Mouse (Mus musculus) layer of hippocampus, adult 18-20 months (tissue): ENCODE data around the gene Foxn3. TPM values are rescaled to one million over a fixed set of nuclear protein-coding genes. Genes with fewer than 3 reads are reported as not detected.
A peak's percentile ranks its signal among the peaks of the same experiment; 100 is the strongest.

Experiments used
- DNase-seq, 2 experiments: peaks; one replicate each; pipeline ENCODE4 v3.0.0; 2022; ENCODE audit warnings: low spot score in 2 of 2
- total RNA-seq, 2 experiments: library from RNA; stranded (reverse); gene quantifications; 2 replicates each; pipeline ENCODE4 v1.2.3; 2021

Foxn3 gene
- total RNA-seq, 2 experiments from 2014 or later = 51.4 to 54.4 TPM

DNA sequence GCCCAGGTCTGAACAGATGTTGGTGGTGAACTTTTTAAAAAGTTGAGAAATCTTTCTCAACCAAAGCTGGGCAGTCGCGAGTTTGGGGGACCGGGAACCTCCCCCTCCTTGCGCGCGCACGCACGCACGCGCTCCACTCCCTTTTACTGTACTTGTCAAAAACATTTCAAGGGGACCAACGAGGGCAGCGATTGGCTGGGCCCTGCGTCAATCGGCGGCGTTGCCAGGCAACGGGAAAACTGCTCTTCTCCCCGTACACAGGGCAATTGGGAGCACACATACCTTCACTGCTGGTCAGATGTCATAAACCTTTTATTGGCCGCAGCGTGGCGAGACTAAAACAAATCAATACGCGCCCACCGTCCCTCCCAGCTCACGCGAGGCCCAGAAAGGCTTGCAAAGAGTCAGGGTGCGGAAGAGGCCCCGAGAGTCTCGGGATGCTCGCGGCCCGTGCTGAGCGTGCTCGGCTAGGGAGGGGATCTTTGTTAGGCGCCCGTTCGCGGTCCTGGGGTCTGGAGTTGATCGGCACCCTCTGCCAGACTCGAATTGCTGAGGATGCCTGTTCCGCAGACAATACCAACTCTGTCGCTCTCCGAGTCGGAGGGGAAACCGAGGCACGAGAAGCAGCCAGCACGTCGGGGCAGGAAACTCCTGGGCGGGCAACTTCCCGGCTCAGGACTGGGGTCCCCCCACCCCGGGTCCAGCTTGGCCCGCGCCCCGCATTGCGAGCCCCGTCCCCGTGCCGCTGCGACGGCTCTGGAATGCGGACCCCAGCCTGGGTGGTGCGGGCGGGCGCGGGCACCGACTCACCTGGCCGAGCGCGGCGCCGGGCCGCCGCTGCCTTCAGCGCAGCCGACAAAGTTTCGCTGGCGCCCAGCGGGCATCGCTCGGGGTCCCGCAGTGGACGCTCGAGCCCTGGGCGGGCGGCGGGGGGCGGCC, 171.2 kb downstream of the Foxn3 start:
- DNase-seq = peak; percentile 98 to 100

DNA sequence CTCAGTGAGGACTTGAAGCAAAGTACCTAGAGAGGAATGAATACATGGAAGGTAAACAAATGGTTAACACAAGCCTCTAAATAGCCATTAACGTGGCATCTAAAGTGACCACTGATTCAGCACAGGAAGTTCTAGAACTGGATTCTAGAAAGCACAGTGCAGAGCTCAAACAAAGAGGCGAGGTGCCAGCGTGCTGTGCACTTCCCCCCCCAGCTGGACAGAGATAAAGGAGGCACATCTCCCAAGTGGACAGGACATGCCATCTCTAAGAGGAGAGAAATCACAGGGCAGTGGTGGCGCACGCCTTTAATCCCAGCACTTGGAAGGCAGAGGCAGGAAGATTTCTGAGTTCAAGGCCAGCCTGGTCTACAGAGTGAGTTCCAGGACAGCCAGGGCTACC, 173.0 kb downstream of the Foxn3 start:
- DNase-seq = no peak

DNA sequence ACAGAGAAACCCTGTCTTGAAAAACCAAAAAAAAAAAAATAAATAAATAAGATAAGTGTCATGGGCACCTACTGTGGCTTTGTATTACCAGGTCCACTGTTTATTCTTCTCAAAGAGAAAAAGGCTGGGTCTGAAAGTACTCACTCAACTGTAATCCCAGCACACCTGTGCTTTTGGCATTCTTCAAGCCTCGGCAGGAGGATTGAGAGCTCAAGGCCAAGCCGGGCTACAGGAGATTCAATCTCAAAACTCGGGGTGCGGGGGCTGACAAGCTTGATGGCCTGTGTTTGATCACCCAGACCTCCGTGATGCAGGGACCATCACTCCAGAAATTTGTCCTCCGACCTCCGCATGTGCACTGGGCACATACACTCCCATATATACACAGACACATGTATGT, 174.1 kb downstream of the Foxn3 start:
- DNase-seq = no peak

DNA sequence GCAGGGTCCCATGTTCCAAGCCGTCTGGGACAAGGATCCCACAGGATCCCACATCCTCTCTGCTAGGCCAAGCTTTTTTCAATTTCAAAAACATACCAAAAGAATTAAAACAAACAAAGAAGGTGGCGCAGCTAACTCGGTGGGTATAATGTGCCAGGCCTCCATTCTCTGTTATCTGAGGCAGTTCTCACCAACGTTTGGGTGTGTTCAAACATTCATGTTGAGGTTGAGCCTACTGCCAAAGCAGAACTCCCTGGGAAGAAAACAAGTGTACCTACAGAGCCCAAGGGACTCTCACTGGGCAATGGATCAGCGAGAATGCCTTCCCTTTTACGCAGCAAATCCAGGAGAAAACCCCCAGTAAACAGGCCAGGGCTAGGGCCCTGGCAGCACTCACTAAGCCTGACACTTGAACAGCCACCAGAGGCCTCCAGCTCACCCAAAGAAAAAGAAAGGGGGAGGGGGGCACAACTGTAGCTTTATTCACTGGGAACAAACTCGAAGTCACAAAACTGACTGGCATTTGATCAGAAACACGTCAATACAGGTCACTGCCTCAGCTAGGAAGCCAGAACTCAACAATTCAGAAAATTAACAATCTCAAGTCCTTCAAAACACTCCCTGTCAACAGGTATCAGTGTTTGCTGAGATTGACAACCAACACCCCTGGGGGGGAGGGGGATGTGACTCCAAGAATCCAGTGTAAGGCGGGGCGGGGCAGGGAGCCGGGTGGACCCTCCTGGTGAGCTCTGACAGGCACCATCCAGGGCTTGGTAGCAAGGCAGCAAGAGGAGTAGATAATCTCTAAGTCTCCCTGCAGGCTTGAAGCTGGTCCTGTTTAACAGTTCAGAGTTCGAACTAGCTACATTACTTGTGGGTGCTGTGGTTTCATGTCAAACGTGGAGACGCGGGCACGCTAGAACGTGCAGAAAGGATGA, 177.2 kb downstream of the Foxn3 start:
- no peak for DNase-seq

DNA sequence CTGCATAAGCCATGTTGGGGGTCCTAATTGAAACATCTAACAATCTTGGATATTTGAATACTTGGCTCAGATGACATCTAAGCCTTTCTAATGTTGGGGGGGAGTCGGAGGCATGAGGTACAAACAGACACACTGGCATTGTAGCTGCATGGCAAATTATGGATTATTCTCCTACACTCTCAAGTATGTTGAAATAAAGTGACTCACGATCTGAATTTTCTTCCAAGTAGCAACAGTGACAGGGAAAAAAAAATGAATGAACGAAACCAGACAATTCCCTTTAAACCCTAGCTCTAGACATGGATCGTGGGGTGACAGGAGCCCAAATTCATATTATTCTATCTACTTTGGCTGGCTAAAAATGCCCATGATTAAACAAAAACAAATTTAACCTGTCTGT, 178.3 kb downstream of the Foxn3 start:
- no peak for DNase-seq

DNA sequence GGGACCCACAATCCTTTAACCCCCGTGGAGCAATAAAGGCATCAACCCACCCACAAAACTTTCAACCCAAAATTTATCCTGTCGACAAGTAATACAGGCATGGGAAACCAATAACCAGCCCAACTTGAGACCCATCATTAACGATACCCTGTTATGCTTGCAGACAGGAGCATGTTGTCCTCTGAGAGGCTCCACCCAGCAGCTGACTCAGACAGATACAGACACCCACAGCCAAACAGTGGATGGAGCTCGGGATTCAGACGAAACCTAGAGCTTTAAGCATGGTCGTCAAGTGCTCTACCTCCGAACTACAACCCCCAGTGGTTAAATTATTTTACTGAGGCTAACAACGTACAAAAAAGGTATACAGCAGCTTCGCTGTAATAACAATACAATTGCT, 182.1 kb downstream of the Foxn3 start:
- no peak for DNase-seq

DNA sequence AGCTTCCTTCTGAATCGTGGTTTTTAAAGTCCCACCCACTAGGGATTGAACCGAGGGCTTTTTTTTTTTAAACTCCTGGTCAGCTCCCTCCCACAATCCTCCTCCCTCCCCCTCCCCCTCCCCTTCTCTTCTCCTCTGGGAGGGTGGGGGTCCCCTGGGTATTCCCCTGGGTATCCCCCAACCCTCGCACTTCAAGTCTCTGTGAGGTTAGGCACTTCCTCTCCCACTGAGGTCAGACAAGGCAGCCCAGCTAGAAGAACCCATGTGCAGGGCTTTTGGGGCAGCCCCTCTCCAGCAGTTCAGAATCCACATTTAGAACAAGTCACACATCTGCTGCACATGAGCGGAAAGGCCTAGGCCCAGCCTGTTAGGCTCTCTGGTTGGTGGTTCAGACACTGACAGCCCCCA, 182.5 kb downstream of the Foxn3 start:
- DNase-seq = no peak

DNA sequence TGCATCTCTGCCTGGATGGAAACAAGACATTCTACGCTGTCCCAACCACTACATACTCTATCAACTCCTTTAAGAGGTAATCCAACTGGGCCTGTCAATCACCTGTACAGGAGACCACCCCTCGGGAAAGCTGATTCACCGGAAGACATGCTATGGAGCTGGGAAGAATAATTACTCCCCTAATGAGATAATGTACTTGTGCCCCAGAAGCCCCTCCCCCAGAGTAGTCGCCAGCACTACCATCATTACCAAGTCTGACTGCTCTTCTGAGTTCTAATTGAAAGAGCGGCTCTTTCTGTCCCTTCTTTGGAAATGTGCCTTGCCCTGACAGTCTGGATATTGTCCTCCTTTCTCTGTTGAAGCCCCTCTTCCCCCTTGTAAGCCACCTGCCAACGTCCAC, 183.3 kb downstream of the Foxn3 start:
- DNase-seq = no peak

DNA sequence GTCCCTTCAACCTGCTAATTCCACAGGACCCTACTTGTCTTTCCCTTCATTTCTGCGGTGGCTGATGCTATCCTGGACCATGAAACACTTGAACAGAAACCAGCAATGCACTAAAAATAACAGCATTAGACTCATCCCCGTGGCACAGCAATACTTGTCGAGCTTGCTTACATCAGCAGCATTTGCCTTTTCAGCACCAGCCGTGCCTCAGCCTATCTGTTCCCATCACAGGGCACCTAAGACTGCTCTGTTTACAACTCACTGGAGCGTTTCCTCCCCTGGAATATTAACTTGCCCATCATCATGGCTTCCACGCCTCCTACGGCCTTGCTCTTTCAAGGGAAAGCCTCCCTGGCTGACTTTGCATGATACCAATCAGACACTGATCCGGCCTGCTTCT, 185.1 kb downstream of the Foxn3 start:
- DNase-seq = peak in 1 of 2 experiments; percentile 46

DNA sequence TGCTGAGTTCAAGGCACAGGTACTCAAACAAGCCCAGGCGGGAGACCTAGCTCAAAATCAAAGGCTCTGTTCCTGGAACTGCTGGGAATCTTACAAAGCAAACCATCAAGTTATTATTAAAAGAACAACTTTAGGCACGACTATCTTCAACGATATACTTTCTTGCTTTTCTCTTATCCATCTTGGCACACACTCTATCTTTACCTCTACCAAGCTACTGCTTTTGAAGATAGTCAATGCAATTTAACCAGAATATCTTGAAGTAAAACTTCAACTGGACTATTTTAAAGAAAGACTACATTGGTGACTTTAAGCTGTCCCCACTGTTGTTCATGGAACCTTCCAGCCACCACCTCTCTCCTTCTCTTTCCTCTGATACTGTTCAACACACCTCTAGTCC, 185.7 kb downstream of the Foxn3 start:
- DNase-seq = no peak

DNA sequence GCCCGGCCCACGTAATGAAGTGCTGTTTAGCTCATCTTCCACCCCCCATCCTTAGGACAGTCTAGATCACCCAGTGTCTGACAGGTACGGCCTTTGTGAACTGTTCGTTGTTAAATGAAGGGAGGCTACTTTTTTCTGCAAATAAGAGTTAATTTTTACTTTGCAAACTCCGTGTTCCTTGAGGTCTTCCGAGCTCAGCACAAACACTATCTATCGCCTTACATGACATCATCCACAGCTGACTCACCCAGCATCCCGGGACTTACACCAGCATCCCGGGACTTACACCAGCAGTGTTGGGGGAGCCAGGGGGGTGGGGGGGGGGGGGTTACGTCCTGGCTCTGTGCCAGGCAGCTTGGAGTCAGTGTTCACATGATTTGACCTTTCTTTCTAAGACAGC, 186.3 kb downstream of the Foxn3 start:
- no peak for DNase-seq

DNA sequence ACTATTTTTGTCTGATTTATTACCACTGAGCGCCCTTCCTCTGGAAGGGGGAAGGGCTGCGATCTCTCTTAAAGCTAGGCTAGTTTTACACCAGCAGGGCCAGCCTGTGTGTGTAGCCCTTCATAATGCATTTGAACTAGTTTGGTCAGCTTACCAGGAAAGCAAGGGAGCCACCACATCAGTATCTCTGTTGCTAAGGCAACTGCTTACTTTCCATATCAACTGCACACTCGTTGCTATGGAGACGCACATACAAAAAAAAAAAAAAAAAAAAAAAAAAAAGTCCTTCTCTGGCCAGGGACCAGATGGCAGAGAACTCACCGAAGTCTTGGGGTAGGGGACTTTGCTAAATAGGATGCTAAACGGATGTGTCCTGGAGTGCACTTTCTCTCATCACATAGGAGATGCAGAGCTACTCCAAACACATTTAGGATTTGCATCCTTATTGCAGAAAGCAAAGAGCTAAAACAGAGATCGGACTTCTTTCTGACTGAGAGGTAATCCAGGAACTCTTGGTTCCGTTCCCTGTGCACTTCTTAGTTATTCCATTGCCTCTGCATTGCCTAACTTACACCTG, 187.4 kb downstream of the Foxn3 start:
- peak in 1 of 2 experiments; percentile 37 for DNase-seq

DNA sequence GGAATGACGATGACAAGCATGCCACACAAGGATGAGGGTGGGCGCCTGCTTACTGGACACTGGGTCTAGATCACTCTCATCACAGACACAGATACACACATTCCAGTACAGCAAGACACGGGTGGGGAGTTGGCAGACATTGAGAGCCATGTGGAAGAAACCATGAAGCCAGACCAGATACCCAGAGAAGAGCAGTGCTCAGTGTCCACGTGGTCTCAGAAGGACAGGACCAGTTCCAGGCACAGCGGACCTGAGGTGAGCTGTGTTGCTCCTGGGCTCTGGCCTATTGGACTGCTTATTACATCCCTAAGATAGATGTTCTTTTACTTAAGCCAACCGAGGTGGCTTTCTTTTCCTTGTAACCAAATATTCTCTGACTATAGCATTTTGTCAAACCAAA, 188.0 kb downstream of the Foxn3 start:
- no peak for DNase-seq

DNA sequence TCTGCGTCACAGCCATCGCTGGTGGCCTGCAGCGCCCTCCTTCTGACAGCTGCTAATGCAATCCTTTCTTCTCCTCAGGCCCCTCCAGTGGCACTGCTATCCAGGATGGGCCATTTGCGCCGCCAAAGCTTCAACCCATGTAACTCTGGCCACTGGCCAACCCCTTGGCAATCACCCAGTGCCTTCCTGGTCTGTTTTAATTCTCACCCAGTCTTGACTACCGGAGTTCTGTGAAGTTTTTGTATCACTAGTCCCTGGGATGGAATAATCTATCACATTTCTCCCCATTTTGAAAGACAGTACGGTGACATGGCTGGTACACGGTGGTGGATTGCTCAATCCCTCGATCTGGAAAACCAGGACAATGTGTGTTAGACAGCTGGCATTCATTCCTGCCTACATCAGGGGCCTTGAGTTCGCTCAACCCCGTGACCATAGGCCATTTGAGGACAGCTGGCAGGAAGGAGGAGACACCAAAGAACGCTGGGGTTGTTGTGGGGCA, 189.2 kb downstream of the Foxn3 start:
- peak in 1 of 2 experiments; percentile 36 for DNase-seq

DNA sequence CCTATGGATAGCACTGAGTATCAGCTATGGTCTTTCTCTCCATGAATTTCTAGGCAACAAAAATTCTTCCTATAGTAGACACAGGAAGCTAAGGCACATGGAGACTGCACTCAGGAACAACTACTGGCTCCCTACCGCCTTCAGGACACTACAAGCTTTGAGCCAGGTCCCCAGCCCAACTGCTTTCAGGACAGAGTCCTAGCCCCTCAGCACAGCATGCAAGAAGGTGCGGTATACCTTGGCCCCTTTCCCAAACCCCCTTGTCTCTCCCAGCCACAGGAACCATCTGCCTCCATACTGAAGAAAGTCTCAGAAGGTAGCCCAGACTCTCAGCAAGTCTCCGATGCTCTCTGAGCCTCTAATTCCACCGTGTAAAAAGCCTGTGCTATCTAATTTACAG, 189.8 kb downstream of the Foxn3 start:
- DNase-seq = no peak

DNA sequence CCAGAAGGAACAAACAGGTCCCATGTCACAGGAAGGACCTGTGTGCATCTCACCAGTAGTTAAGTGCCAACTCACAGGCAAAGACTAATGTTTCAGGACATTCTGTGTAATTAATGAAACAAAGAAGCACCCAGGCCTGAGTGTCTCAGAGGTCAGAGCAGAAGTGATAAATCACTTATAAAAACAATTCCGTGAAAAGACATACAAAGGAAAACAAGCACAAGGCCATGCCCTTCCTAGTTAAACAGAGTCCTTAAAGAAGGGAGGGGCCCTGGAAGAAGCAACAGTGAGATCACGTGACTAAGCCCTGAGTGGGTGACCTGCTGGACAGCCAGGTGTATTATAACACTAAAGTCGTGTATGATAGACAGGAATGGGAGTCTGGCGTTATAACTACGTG, 191.9 kb downstream of the Foxn3 start:
- no peak for DNase-seq

DNA sequence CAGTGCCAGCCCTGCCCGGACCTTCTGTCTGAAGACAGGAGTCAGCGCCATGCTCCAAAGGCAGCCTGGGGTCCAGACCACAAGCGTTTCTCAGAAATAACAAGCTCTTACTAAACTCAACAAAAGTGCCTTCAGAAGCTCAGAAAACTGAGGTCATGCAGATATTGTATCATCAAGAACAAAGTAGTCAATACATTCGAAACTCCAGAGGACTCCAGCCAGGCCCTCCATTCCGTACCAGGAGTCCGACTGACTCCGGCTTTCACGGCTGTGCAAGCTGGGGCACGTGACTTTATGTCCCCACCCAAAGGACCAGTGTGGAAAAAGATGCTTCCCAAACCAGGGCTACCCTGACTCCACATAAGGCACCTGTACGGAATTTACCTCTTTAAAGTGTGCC, 195.1 kb downstream of the Foxn3 start:
- DNase-seq = peak in 1 of 2 experiments; percentile 30

DNA sequence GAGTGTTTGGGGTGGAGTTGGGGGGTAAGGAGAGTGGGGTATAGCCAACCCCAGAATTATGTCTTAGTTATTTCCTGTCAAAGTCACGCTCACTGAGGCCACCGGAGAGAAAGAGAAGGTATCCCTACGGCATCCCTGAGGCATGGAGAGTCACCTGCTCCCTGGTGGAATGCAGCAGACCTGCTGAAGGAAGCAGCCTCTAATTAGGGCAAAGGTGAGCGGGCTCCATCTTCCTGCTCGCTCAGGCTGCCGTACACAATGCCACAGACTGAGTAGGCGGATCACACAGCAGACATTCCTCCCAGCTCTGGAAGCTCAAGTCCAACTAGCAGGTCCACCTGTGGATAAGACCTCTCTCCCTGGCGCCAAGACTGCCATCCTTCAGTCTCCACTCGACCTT, 197.4 kb downstream of the Foxn3 start:
- no peak for DNase-seq

DNA sequence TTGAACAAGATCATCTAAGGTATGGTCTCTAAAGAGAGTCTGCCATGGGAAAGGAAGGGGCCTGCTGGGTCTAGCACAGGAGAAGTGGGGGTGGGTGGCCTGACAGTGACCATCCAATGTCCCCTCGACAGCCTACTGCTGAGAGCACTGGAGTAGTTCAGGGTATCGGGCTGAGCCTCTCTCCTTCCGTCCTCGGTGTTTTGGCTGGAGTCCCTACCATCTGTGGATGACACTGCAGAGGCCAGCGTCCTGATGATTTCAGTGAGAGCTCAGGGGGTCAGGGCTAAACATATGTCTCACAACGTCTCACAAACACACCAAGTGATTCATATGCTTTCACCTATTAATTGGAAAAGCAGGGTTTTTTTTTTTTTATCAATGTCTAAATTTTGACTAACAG, 199.2 kb downstream of the Foxn3 start:
- no peak for DNase-seq

DNA sequence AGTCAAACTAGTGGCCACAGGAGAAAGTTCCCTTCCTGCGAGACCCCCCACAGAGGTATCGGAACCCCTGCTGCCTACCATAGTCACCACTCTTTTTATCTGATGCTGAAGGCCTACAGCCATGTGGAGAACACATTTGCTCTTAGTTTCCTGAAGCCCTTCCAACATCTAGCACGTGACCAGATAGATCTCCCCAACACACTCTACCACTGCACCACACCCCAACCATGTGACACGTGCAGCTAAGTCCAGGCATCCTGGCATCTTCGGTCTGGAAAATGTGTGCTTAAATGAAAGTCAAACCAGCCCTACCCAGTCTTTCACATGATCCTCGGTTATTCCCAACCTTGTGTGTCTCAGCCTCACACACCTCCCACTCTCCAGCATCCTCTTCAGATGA, 200.4 kb downstream of the Foxn3 start:
- no peak for DNase-seq

DNA sequence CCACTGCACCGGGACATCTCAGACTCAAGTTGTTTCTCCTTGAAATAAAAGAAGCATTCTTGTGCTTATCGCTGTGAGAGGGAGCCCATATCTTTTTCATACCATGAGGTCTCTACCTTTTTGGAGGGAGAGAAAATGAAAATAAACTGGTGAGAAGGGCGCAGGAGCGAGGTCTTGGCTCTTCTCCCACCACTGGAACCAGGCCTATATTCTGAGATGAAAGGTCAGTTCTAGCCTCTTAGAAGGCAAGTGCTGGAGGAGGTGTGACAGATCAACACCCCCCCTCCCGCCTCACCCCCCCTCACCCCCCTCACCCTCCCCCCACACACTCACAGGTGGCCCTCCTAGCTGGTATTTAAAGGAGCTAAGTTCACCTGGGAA, 201.6 kb downstream of the Foxn3 start:
- no peak for DNase-seq
